Comparison of ENCODE assay signal across 27 mouse cellular contexts in genomic region chr1:71645466-71645865, GRCm38 (mm10). TPM values are rescaled to one million over a fixed set of nuclear protein-coding genes. Genes with fewer than 3 reads are reported as not detected.
DNase-seq lines count a peak whose midpoint lies in the region; ATAC-seq and TF ChIP-seq lines count a peak whose summit lies in the region.
"Had no signal": no experiment of that assay in that cellular context is flagged by ENCODE, and none has a peak within 500 bp of the region (broad histone marks: within the 10 kb centered on the region; RNA-seq: fewer than 3 reads in every experiment).

No protein-coding gene starts in this region.

- 91% methylated on average over 13 of the region's 13 CpGs for WGBS in neural tube, embryonic 15.5 days

- DNase-seq in ES-E14 (ENCODE audit: low read depth, low spot score) (no peak), R1 (ENCODE audit: low read depth, low spot score) (peak; percentile 51)
- no peak for DNase-seq in layer of hippocampus, postnatal 25 days (ENCODE audit: extremely low spot score in 1 of 2, low spot score in 1 of 2)
- DNase-seq in adrenal gland, adult 8-10 months = no peak
- DNase-seq in left cerebral cortex, postnatal 14 days (ENCODE audit: low spot score in 2 of 2) = no peak
- DNase-seq: adrenal gland, postnatal 10 days; adrenal gland, postnatal 25 days; cerebellum, adult 11 months; cerebellum, adult 18-20 months; cerebellum, adult 8-10 months; cerebellum, adult 9-11 months; cerebellum, postnatal 14 days; cerebellum, postnatal 36 days; embryo, embryonic 11 days had no signal

- intact Hi-C loops in left cerebral cortex, postnatal 14 days (cut with DNase I) = no loop called here

- TF ChIP-seq CTCF in E14TG2a.4 (conservative IDR thresholded peaks at IDR 0.05; ENCODE audit: low read length) = no peak
- TF ChIP-seq CTCF in ES-Bruce4 (IDR thresholded peaks at IDR 0.05; ENCODE audit: low read depth, low read length) = no peak

- no peak overlapping the region for H3K4me2 ChIP-seq in neural tube, embryonic 15.5 days
- H3K4me2 ChIP-seq: embryonic facial prominence, embryonic 13.5 days; embryonic facial prominence, embryonic 15.5 days; forebrain, embryonic 12.5 days had no signal

- peaks cover 94% of the 10 kb centered on the region for H3K36me3 ChIP-seq in E14TG2a.4 (ENCODE audit: insufficient read depth, low read length)
- peaks cover 87% of the 10 kb centered on the region for H3K36me3 ChIP-seq in ES-Bruce4 (ENCODE audit: control insufficient read depth, insufficient read depth, low read length, poor library complexity, severe bottlenecking)
- H3K36me3 ChIP-seq in ES-E14 (ENCODE audit: control insufficient read depth, insufficient read depth, low read length, poor library complexity, severe bottlenecking) = peaks cover 63% of the 10 kb centered on the region
- peaks cover 2% of the 10 kb centered on the region; the same call in 1 of the 2 replicates for H3K36me3 ChIP-seq in neural tube, embryonic 15.5 days

- H3K4me3 ChIP-seq in E14TG2a.4 (replicated peaks; ENCODE audit: low read length) = peak overlapping the region; percentile 67
- H3K4me3 ChIP-seq in ES-Bruce4 (ENCODE audit: low read depth, low read length) = peak overlapping the region; percentile 51
- H3K4me3 ChIP-seq in ES-E14 (ENCODE audit: insufficient read depth in 1 of 2, low read depth in 1 of 2, low read length in 2 of 2, poor library complexity in 1 of 2, severe bottlenecking in 1 of 2) = peak overlapping the region; percentile 8 to 43; a peak in 3 of 4 replicates
- no peak overlapping the region for H3K4me3 ChIP-seq in neural tube, embryonic 15.5 days (replicated peaks)
- H3K4me3 ChIP-seq: embryonic facial prominence, embryonic 13.5 days; embryonic facial prominence, embryonic 15.5 days; erythroblast, embryonic 14.5 days; forebrain, embryonic 10.5 days; forebrain, embryonic 12.5 days had no signal

- H3K27me3 ChIP-seq in E14TG2a.4 (ENCODE audit: insufficient read depth, low read length) = no peaks in the 10 kb centered on the region
- H3K27me3 ChIP-seq in ES-Bruce4 (ENCODE audit: control insufficient read depth, insufficient read depth, low read length, poor library complexity, severe bottlenecking) = no peaks in the 10 kb centered on the region
- H3K27me3 ChIP-seq in neural tube, embryonic 15.5 days (replicated peaks) = 0 out of 2 replicates have a peak, but pooled peaks cover 2% of the 10 kb centered on the region
- H3K27me3 ChIP-seq: embryonic facial prominence, embryonic 13.5 days; embryonic facial prominence, embryonic 15.5 days; Patski had no signal

- ATAC-seq in neural tube, embryonic 15.5 days (ENCODE audit: low FRiP score) = no peak
- ATAC-seq: activated CD4-positive, CD25-positive, alpha-beta regulatory T cell, adult 4 months; forebrain, embryonic 14.5 days; forebrain, embryonic 16.5 days; Patski had no signal

- TF ChIP-seq EP300 in ES-Bruce4 (IDR thresholded peaks at IDR 0.05; ENCODE audit: insufficient read depth, low read depth, low read length) = no peak

- peaks cover 95% of the 10 kb centered on the region for H3K4me1 ChIP-seq in E14TG2a.4 (replicated peaks; ENCODE audit: low read depth, low read length)
- H3K4me1 ChIP-seq in ES-Bruce4 (ENCODE audit: control insufficient read depth, insufficient read depth, low read length) = peaks cover 18% of the 10 kb centered on the region
- peaks cover 7 to 34% of the 10 kb centered on the region in 2 experiments; a peak in 3 of 4 replicates for H3K4me1 ChIP-seq in ES-E14 (ENCODE audit: control insufficient read depth in 2 of 2, insufficient read depth in 2 of 2, low read length in 2 of 2, poor library complexity in 1 of 2)
- peaks cover 3% of the 10 kb centered on the region; the same call in 1 of the 2 replicates for H3K4me1 ChIP-seq in neural tube, embryonic 15.5 days
- H3K4me1 ChIP-seq: forebrain, embryonic 12.5 days had no signal

- TF ChIP-seq POLR2A in ES-Bruce4 (IDR thresholded peaks at IDR 0.05; ENCODE audit: insufficient read depth, low read length) = no peak

- H3K9ac ChIP-seq in ES-Bruce4 (ENCODE audit: low read depth, poor library complexity, severe bottlenecking) = 0 out of 2 replicates have a peak overlapping the region, but pooled peaks have one; percentile 13
- peak overlapping the region; percentile 21; the same call in 1 of the 2 replicates for H3K9ac ChIP-seq in ES-E14 (ENCODE audit: insufficient read depth, low read depth, low read length, poor library complexity, severe bottlenecking)
- H3K9ac ChIP-seq in neural tube, embryonic 15.5 days (replicated peaks) = no peak overlapping the region
- H3K9ac ChIP-seq: embryonic facial prominence, embryonic 13.5 days; embryonic facial prominence, embryonic 15.5 days; forebrain, embryonic 12.5 days had no signal

- H3K9me3 ChIP-seq in E14TG2a.4 (ENCODE audit: low read length) (no peaks in the 10 kb centered on the region), ES-Bruce4 (replicated peaks; ENCODE audit: control insufficient read depth, insufficient read depth, low read length, poor library complexity, severe bottlenecking) (no peaks in the 10 kb centered on the region), ES-E14 (ENCODE audit: control insufficient read depth, insufficient read depth, low read depth, low read length) (no peaks in the 10 kb centered on the region)
- no peaks in the 10 kb centered on the region for H3K9me3 ChIP-seq in neural tube, embryonic 15.5 days (replicated peaks)
- H3K9me3 ChIP-seq: embryonic facial prominence, embryonic 13.5 days; embryonic facial prominence, embryonic 15.5 days; forebrain, embryonic 10.5 days; forebrain, embryonic 12.5 days had no signal

- H3K27ac ChIP-seq in ES-Bruce4 (ENCODE audit: insufficient read depth, low read length) (peak overlapping the region; percentile 90), ES-E14 (ENCODE audit: insufficient read depth, low read depth, low read length, poor library complexity, severe bottlenecking) (peak overlapping the region; percentile 73)
- H3K27ac ChIP-seq in neural tube, embryonic 15.5 days (replicated peaks) = no peak overlapping the region
- H3K27ac ChIP-seq: embryonic facial prominence, embryonic 13.5 days; embryonic facial prominence, embryonic 15.5 days; forebrain, embryonic 10.5 days; forebrain, embryonic 12.5 days had no signal

- in situ Hi-C loops in ES-E14 (cut with MboI; ENCODE audit: low sequenced_read_pairs in 2 of 2, unreplicated experiment in 2 of 2) = no loop called here

TF ChIP-seq in ES-E14, 5 proteins besides CTCF, POLR2A, EP300 and RAD21:
- no peak for TF ChIP-seq HCFC1 (IDR thresholded peaks at IDR 0.05; ENCODE audit: borderline replicate concordance, insufficient read depth, low read length)
- TF ChIP-seq ZC3H11A (IDR thresholded peaks at IDR 0.05; ENCODE audit: borderline replicate concordance, low read depth, low read length) = no peak
- no peak for TF ChIP-seq MAFK (IDR thresholded peaks at IDR 0.05; ENCODE audit: insufficient read depth, low read depth, low read length)
- no peak for TF ChIP-seq ZNF384 (IDR thresholded peaks at IDR 0.05; ENCODE audit: low read depth, low read length)
- TF ChIP-seq CHD2 (IDR thresholded peaks at IDR 0.05; ENCODE audit: low read depth, low read length) = no peak

RNA-seq across cellular contexts. Expression of gene Fn1, which starts 7.5 kb away (rescaled TPM):
- 478 and 518 TPM in 2 replicates for polyA plus RNA-seq in ES-Bruce4 (2011; ENCODE audit: insufficient read depth, insufficient read length, low read depth, missing spikeins)
- total RNA-seq in ES-E14 (2012; rRNA removed) = 491 and 803 TPM in 2 replicates
- total RNA-seq in layer of hippocampus, postnatal 25 days (2021) = 10 to 100 TPM; 32.8 to 57.2 TPM
- 10 to 100 TPM; 21.4 to 50.9 (median 36.7) TPM for total RNA-seq in adrenal gland, adult 8-10 months (2022)
- polyA plus RNA-seq in neural tube, embryonic 15.5 days (2015; fragmentation: Nextera tagmentation; extraction: Ambion mirVana) = 27.1 and 51.2 TPM in 2 replicates
- total RNA-seq in left cerebral cortex, postnatal 14 days (2021) = 100 to 1,000 TPM in 1 of 2 experiments, 10 to 100 TPM in 1; 88.4 to 101 TPM
- total RNA-seq: MEL had no signal
